Mouse (Mus musculus) intestine, embryonic 14.5 days (tissue): Measurements from ENCODE around the gene C130026I21Rik. TPM values are rescaled to one million over a fixed set of nuclear protein-coding genes. Genes with fewer than 3 reads are reported as not detected.
"Not testable (repeated sequence)": the region's sequence is repeated elsewhere in the genome, so short reads cannot be mapped to it uniquely, and the experiment has no call there.

Source experiments
- ATAC-seq: fragments of 200-750 bp; cut with Nextera tagmentation; replicated peaks from 2 replicates; pipeline ENCODE4 v1.8.0; 2017; ENCODE audit warnings: low read depth, moderate number of reproducible peaks, moderate TSS enrichment, moderate library complexity; ENCODE audit not compliant: low FRiP score, low TSS enrichment
- DNase-seq: peaks from one replicate; pipeline ENCODE4 v3.0.0-alpha.2; 2018; ENCODE audit warnings: low spot score
- H3K27ac ChIP-seq: fragments of 300-500 bp; sonication (generic); 2 replicates; pipeline ENCODE4 v1.5.1; 2014; ENCODE audit warnings: low read depth, mild to moderate bottlenecking, control low read depth
- H3K27me3 ChIP-seq: fragments of 300-500 bp; sonication (generic); replicated peaks from 2 replicates; pipeline ENCODE4 v1.6.1; 2014; ENCODE audit warnings: low read length, control low read depth; ENCODE audit not compliant: control insufficient read depth, insufficient read depth
- H3K36me3 ChIP-seq: fragments of 300-500 bp; sonication (generic); 2 replicates; pipeline ENCODE4 v1.6.1; 2014; ENCODE audit warnings: low read length, control low read depth; ENCODE audit not compliant: control insufficient read depth, insufficient read depth
- H3K4me1 ChIP-seq: fragments of 300-500 bp; sonication (generic); replicated peaks from 2 replicates; pipeline ENCODE4 v1.6.1; 2014; ENCODE audit warnings: low read length, control low read depth, mixed read lengths; ENCODE audit not compliant: control insufficient read depth, insufficient read depth
- H3K4me2 ChIP-seq: fragments of 300-500 bp; sonication (generic); 2 replicates; pipeline ENCODE4 v1.6.1; 2014; ENCODE audit warnings: low read length
- H3K4me3 ChIP-seq: fragments of 300-500 bp; sonication (generic); 2 replicates; pipeline ENCODE4 v1.5.1; 2014; ENCODE audit warnings: low read depth, low read length, control low read depth, mixed read lengths
- H3K9ac ChIP-seq: fragments of 300-500 bp; sonication (generic); 2 replicates; pipeline ENCODE4 v1.6.1; 2014; ENCODE audit warnings: mild to moderate bottlenecking, low read length
- H3K9me3 ChIP-seq: fragments of 300-500 bp; sonication (generic); 2 replicates; pipeline ENCODE4 v1.6.1; 2016; ENCODE audit warnings: low read length, control low read depth; ENCODE audit not compliant: control insufficient read depth
- WGBS: fragments of 180-500 bp; shearing (Covaris S2); extraction: QIAGEN DNeasy Blood & Tissue Kit; methylation state at CpG from one replicate; pipeline ENCODE4 v1.1.7; 2014; 5-methylcytosine and 5-hydroxymethylcytosine counted together
- polyA plus RNA-seq: library from polyadenylated mRNA; unstranded; fragments of >200 nt; fragmentation: Nextera tagmentation; extraction: Ambion mirVana; gene quantifications from 2 replicates; pipeline ENCODE4 v1.2.1, GENCODE M21; 2014

Gene C130026I21Rik
- polyA plus RNA-seq, 1 experiment from 2014 or later = not detected

DNA sequence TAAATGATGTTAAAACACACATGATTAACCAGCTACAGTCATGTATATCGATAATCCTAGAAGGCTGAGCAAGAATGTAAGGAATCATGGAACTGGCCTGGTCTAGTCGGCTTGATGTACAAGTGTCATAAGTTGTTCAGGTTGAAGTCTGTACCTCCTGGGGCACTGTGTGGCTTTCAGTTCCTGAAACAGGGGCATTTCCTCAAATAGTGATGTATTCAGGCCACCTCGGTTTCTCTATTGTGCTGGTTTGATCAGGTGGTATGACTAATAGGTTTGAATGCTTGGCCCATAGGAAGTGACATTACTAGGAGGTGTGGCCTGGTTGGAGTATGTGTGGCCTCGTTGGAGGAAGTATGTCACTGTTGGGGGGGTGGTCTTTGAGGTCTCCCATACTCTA, 236.0 kb downstream of the C130026I21Rik start:
- H3K27ac ChIP-seq, H3K9me3 ChIP-seq, H3K4me2 ChIP-seq, DNase-seq, H3K4me3 ChIP-seq, ATAC-seq, H3K27me3 ChIP-seq, H3K9ac ChIP-seq, H3K4me1 ChIP-seq, H3K36me3 ChIP-seq: not testable (repeated sequence)
- 89% methylated on average over 3 of the region's 4 CpGs for WGBS

DNA sequence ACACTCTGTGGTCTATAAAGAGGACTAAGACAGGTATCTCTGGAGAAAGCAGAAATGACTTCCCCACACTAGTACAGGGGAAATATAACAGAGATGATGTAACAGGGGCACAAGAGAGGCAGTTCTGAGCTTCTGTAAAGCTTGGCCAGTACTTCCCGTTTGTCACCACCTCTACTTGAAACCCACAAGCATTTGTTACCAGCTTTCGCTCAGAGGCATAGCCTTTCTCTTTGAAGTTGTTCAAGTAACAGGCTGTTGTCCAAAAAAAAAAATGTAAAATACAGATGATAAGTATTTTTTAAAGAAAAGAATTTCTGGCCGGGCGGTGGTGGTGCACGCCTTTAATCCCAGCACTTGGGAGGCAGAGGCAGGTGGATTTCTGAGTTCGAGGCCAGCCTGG, 236.8 kb downstream of the C130026I21Rik start:
- H3K4me2 ChIP-seq, DNase-seq, H3K9ac ChIP-seq: not testable (repeated sequence)

DNA sequence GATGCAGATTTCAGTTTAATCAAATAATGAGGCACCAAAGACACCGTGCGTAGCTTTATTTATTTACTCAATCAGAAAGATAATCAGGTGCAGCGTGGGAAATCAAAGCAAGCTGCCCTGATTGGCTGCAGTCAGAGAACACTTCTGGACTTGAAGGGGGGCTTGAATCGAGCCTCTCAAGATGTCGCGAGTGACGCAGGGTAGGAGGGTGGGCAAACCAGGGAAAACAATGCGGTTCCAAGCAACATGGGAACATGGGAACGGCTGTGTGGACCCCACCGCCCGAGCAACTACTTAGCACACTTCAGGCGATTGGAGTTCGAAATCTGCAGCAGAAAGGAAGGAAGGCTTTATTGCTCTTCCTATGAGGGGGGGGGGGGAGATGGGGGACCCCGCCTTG, 240.2 kb downstream of the C130026I21Rik start:
- not testable (repeated sequence) for H3K9ac ChIP-seq, H3K4me1 ChIP-seq, H3K4me3 ChIP-seq, H3K4me2 ChIP-seq, ATAC-seq, H3K36me3 ChIP-seq, H3K9me3 ChIP-seq, DNase-seq, H3K27ac ChIP-seq, H3K27me3 ChIP-seq
- 74% methylated on average over 9 of the region's 14 CpGs for WGBS

More for the DNA sequence above, 236.8 kb downstream of the C130026I21Rik start:
- not testable (repeated sequence) for H3K36me3 ChIP-seq, ATAC-seq, H3K27me3 ChIP-seq, H3K4me3 ChIP-seq, H3K9me3 ChIP-seq, H3K4me1 ChIP-seq, H3K27ac ChIP-seq
- 94% methylated on average over 3 of the region's 6 CpGs for WGBS

DNA sequence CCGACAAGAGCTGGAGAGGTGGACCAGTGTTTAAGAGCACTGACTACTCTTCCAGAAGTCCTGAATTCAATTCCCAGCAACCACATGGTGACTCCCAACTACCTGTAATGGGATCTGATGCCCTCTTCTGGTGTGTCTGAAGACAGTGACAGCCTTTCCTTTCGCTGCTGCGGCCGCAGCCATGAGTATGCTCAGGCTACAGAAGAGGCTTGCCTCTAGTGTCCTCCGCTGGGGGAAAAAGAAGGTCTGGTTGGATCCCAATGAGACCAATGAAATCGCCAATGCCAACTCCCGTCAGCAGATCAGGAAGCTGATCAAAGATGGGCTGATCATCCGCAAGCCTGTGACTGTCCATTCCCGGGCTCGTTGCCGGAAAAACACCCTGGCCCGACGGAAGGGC, 258.4 kb downstream of the C130026I21Rik start:
- not testable (repeated sequence) for H3K27me3 ChIP-seq, H3K9ac ChIP-seq, H3K4me1 ChIP-seq, DNase-seq, H3K4me2 ChIP-seq, ATAC-seq, H3K36me3 ChIP-seq, H3K4me3 ChIP-seq, H3K27ac ChIP-seq, H3K9me3 ChIP-seq
- WGBS = 97% methylated on average over 12 of the region's 13 CpGs

DNA sequence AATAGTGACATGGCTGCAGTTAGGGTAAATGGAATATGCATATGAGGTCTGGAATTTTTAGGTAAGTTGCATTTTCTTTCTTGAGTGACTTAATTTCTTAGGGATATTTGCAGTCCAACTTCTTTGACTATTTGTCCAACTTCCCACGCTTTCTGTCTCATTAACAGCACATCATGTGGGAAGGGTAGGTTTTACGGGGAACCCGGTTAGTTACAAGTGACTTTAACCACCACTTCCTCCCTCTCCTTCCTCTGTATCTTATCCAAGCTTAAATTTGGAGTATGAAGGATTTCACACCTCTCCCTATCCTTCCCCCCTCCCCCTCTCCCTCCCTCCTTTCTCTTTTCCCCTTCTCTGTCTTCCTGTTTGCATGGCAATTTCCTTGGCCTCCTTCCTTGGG, 259.4 kb downstream of the C130026I21Rik start:
- H3K27ac ChIP-seq, H3K4me2 ChIP-seq, H3K4me1 ChIP-seq, ATAC-seq, H3K36me3 ChIP-seq, H3K4me3 ChIP-seq, H3K27me3 ChIP-seq, H3K9me3 ChIP-seq, DNase-seq, H3K9ac ChIP-seq: not testable (repeated sequence)
- 69% methylated on average over 1 of the region's 3 CpGs for WGBS

DNA sequence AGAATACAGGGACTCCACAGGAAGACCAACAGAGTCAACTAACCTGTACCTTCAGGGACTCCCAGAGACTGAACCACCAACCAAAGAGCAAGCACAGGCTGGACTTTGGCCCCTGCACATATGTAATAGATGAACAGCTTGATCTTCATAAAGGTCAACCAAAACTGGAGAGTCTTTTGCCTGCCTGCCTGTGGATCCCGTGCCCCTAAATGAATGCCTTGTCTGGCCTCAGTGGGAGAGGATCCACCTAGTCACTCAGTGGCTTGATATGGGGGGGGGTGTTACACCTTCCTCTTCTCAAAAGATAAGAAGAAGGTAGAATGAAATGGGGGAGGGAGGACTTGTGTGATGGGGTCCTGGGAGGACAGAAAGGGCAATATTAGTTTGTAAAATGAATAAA, 262.6 kb downstream of the C130026I21Rik start:
- H3K9me3 ChIP-seq, H3K4me2 ChIP-seq, H3K27ac ChIP-seq, ATAC-seq, H3K9ac ChIP-seq, H3K4me1 ChIP-seq, H3K36me3 ChIP-seq, DNase-seq, H3K4me3 ChIP-seq, H3K27me3 ChIP-seq: not testable (repeated sequence)
- 68% methylated on average over 1 of the region's 1 CpGs for WGBS

DNA sequence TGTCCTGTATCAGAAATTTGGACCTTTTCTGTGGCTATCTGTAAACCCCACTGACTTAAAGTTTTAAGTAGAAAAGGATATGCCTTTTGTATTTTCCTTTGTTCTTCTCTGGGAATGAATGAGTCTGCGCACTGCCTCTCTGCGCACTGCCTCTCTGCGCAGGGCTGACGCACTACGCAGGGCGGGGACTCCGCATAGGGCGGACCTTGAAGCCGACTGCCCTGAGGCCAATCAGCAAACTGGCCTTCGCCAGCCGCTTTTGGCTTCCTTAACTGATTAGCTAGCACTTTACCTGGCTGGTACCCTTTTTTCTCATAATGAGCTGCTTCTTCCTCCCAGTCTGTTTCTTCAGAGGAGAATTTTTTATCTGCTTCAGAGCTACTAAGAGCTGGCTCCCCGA, 271.1 kb downstream of the C130026I21Rik start:
- H3K9ac ChIP-seq, H3K4me1 ChIP-seq, DNase-seq, H3K4me3 ChIP-seq, H3K4me2 ChIP-seq, H3K36me3 ChIP-seq, ATAC-seq, H3K9me3 ChIP-seq, H3K27me3 ChIP-seq, H3K27ac ChIP-seq: not testable (repeated sequence)
- 98% methylated on average over 6 of the region's 12 CpGs for WGBS

DNA sequence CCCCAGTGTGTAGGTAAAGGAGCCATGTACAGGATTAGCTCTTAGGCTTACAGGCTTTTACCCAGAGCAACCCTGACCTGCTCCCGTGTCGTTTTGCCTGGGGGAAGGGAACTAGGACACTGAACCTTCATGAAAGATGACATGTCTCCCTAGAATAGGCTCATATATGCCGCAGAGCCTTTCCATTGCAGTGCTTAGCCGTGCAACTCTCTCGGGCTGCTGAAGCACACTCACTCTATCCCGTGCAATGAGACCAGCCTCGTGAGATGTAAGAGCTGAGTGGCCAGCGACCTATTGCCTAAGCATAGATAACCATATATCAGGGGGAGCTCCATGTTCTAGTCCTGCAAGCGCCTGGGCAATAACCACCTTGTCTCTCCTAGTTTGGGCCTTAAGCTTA, 274.1 kb downstream of the C130026I21Rik start:
- not testable (repeated sequence) for H3K9ac ChIP-seq, H3K9me3 ChIP-seq, H3K4me2 ChIP-seq, ATAC-seq, H3K36me3 ChIP-seq, H3K27me3 ChIP-seq, H3K4me1 ChIP-seq, H3K4me3 ChIP-seq, H3K27ac ChIP-seq, DNase-seq
- 78% methylated on average over 5 of the region's 9 CpGs for WGBS

DNA sequence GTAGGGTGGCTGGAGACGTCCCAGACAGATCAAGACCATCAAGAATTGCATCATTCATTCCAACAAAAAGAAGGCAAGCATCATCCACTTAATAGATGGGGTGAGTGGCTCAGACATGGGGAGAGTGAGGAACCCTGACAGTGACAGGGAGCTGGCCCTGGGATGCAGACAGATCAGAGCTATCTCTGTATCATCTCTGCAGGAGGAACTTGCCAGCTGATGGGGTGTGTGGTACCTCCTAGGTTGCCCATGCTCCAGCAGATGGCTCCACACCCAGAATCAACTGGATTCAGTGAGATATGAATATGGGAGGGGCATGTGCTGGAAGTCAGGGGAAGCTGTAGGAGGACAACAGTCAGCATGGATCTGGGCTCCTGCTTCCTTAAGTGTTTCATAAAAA, 275.9 kb downstream of the C130026I21Rik start:
- not testable (repeated sequence) for H3K27me3 ChIP-seq, DNase-seq, H3K4me3 ChIP-seq, ATAC-seq, H3K27ac ChIP-seq, H3K9me3 ChIP-seq, H3K4me1 ChIP-seq, H3K9ac ChIP-seq, H3K36me3 ChIP-seq, H3K4me2 ChIP-seq
- WGBS = no CpG with 5 or more reads among the region's 1 CpGs
